26 mouse cellular contexts compared by ENCODE assay signal in the genomic region with DNA sequence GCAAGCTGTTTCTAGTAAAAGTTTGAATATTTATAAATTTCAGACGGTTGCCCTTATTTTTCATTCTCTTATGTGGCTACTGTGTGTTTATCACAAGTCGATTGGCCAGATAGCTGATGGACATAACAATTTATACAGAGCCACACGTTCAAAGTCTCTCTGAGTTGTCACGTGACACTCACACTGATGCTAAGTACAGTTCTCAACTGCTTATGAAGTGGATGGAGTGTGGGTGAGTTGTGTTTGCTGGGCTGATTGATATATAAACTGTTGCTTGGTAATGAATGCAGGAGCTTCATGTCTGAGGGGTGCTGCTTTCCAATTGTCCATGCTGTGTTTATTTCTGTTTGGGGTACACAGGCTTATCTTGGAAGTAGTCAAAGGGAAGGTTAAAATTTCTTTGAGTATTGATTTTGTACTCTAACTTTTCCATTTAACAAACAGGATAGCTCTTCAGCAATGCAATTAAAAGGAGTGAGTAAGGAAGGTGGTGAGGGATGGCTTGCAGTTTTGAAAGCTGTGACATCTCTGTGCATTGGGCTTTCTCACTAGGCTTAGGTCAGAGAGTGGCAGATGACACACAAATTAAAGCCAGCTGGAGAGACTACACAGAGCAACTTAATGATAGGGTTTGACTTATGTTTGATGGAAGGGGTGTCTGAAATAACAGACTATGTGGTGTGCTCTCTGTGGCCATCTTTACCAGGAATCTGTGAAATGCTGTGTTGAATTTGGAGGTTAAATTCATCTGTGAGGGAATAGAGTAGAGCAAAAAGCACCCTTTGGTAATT. TPM values are rescaled to one million over a fixed set of nuclear protein-coding genes. Genes with fewer than 3 reads are reported as not detected.
"Had no signal": no experiment of that assay in that cellular context is flagged by ENCODE, and none has a peak within 500 bp of the region (broad histone marks: within the 10 kb centered on the region; RNA-seq: fewer than 3 reads in every experiment).

No protein-coding gene starts in this region.

- H3K4me2 ChIP-seq: heart, embryonic 12.5 days; hindbrain, embryonic 12.5 days; hindbrain, embryonic 14.5 days; intestine, embryonic 15.5 days; limb, embryonic 12.5 days had no signal

- H3K36me3 ChIP-seq: heart, embryonic 10.5 days; heart, embryonic 12.5 days; hindbrain, embryonic 10.5 days; hindbrain, embryonic 12.5 days; intestine, embryonic 15.5 days; limb, embryonic 10.5 days; limb, embryonic 12.5 days had no signal

- ATAC-seq: hindbrain, embryonic 16.5 days; inflammation-experienced regulatory T-cells, adult 6 months; intestine, embryonic 15.5 days; intestine, postnatal 0 days had no signal

- H3K4me1 ChIP-seq: heart, embryonic 10.5 days; heart, embryonic 12.5 days; hindbrain, embryonic 10.5 days; hindbrain, embryonic 12.5 days; intestine, embryonic 15.5 days; limb, embryonic 10.5 days; limb, embryonic 12.5 days had no signal

- H3K4me3 ChIP-seq: gastrocnemius, adult 2 months; heart, embryonic 10.5 days; heart, embryonic 12.5 days; hindbrain, embryonic 10.5 days; hindbrain, embryonic 12.5 days; intestine, embryonic 15.5 days; layer of hippocampus, adult 2 months; left cerebral cortex, adult 2 months; limb, embryonic 10.5 days; limb, embryonic 12.5 days had no signal

- DNase-seq: gastrocnemius, adult 2 months; gastrocnemius, postnatal 10 days; gastrocnemius, postnatal 25 days; heart, adult 18-20 months; heart, postnatal 10 days; heart, postnatal 4 days; kidney, adult 18-20 months; kidney, adult 8-10 months; kidney, postnatal 10 days; kidney, postnatal 25 days; kidney, postnatal 4 days; liver had no signal

- H3K27me3 ChIP-seq: heart, embryonic 12.5 days; hindbrain, embryonic 12.5 days; intestine, embryonic 15.5 days; limb, embryonic 12.5 days had no signal

- H3K9me3 ChIP-seq: heart, embryonic 10.5 days; hindbrain, embryonic 10.5 days; hindbrain, embryonic 12.5 days; intestine, embryonic 15.5 days; limb, embryonic 10.5 days; limb, embryonic 12.5 days had no signal

- H3K27ac ChIP-seq: heart, embryonic 10.5 days; hindbrain, embryonic 10.5 days; hindbrain, embryonic 12.5 days; hindbrain, embryonic 14.5 days; intestine, embryonic 15.5 days; left cerebral cortex, adult 2 months; limb, embryonic 10.5 days; limb, embryonic 12.5 days had no signal

- H3K9ac ChIP-seq: heart, embryonic 12.5 days; hindbrain, embryonic 12.5 days; hindbrain, embryonic 14.5 days; intestine, embryonic 15.5 days; limb, embryonic 12.5 days had no signal

RNA-seq across cellular contexts. Expression of a gene that starts 51.6 kb away (rescaled TPM):
- total RNA-seq: granulocyte monocyte progenitor cell, adult 5-6 weeks had no signal
- polyA plus RNA-seq: hindbrain, embryonic 10.5 days; hindbrain, embryonic 14.5 days; inflammation-experienced regulatory T-cells, adult 6 months had no signal
